Mouse (Mus musculus) heart, embryonic 11.5 days (tissue): ENCODE results near the gene Pdyn. TPM values are rescaled to one million over a fixed set of nuclear protein-coding genes. Genes with fewer than 3 reads are reported as not detected.

ENCODE experiments used
- ATAC-seq: fragments of 200-750 bp; cut with Nextera tagmentation; replicated peaks from 2 replicates; pipeline ENCODE4 v1.8.0; 2017; ENCODE audit warnings: moderate library complexity; ENCODE audit not compliant: insufficient number of reproducible peaks, low FRiP score, low TSS enrichment
- H3K27ac ChIP-seq: fragments of 300-500 bp; sonication (generic); 2 replicates; pipeline ENCODE4 v1.5.1; 2014; ENCODE audit warnings: mild to moderate bottlenecking, low read depth, low read length
- H3K27me3 ChIP-seq: fragments of 300-500 bp; sonication (generic); 2 replicates; pipeline ENCODE4 v1.6.1; 2014; ENCODE audit warnings: mild to moderate bottlenecking, low read length, mixed read lengths; ENCODE audit not compliant: control insufficient read depth, insufficient read depth
- H3K36me3 ChIP-seq: fragments of 300-500 bp; sonication (generic); 2 replicates; pipeline ENCODE4 v1.6.1; 2014; ENCODE audit warnings: mild to moderate bottlenecking, low read length, moderate library complexity, mixed read lengths; ENCODE audit not compliant: control insufficient read depth, insufficient read depth
- H3K4me1 ChIP-seq: fragments of 300-500 bp; sonication (generic); 2 replicates; pipeline ENCODE4 v1.6.1; 2014; ENCODE audit warnings: low read length; ENCODE audit not compliant: control insufficient read depth, insufficient read depth
- H3K4me2 ChIP-seq: fragments of 300-500 bp; sonication (generic); 2 replicates; pipeline ENCODE4 v1.6.1; 2014; ENCODE audit warnings: mild to moderate bottlenecking, moderate library complexity
- H3K4me3 ChIP-seq: fragments of 300-500 bp; sonication (generic); 2 replicates; pipeline ENCODE4 v1.5.1; 2014; ENCODE audit warnings: low read depth, low read length
- H3K9ac ChIP-seq: fragments of 300-500 bp; sonication (generic); 2 replicates; pipeline ENCODE4 v1.6.1; 2014; ENCODE audit warnings: mild to moderate bottlenecking, low read depth, low read length, moderate library complexity
- H3K9me3 ChIP-seq: fragments of 300-500 bp; sonication (generic); replicated peaks from 2 replicates; pipeline ENCODE4 v1.6.1; 2016; ENCODE audit warnings: low read length; ENCODE audit not compliant: control insufficient read depth
- WGBS: fragments of 180-500 bp; shearing (Covaris S2); extraction: QIAGEN DNeasy Blood & Tissue Kit; methylation state at CpG from one replicate; pipeline ENCODE4 v1.1.7; 2014; ENCODE audit not compliant: insufficient replicate concordance; 5-methylcytosine and 5-hydroxymethylcytosine counted together
- polyA plus RNA-seq: library from polyadenylated mRNA; unstranded; fragments of >200 nt; fragmentation: Nextera tagmentation; extraction: Ambion mirVana; gene quantifications from 2 replicates; pipeline ENCODE4 v1.2.1, GENCODE M21; 2014

Gene Pdyn
- polyA plus RNA-seq, 1 experiment from 2014 or later, result 0.27 TPM

DNA sequence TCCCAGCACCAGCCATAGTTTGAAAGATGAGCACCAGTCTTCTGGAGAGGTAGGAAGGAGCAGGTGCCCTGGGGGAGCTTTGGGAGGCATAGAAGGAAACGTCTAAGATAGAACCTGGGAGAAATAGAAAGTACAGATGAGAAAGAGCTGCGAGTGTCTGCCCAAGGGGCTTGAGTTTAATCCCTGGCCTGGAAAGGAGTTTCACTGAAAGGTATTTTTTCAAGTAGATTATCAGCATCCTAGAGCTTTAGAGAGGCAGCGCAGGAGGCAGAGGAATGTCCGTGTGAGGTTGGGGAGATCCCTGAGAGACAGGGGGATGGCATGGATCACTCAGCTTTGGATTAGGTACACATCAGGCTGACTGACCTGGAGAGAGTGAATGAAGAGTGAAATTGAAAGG lies 27.7 kb downstream of the Pdyn start:
- H3K4me3 ChIP-seq, result no peak overlapping the region
- no peak overlapping the region for H3K4me2 ChIP-seq
- WGBS, result 65% methylated on average over 4 of the region's 4 CpGs
- no peaks in the 10 kb centered on the region for H3K4me1 ChIP-seq
- no peaks in the 10 kb centered on the region; the same call in 1 of the 2 replicates for H3K9me3 ChIP-seq
- H3K27me3 ChIP-seq, result no peaks in the 10 kb centered on the region
- H3K9ac ChIP-seq, result no peak overlapping the region
- no peak overlapping the region for H3K27ac ChIP-seq
- no peak for ATAC-seq
- H3K36me3 ChIP-seq, result no peaks in the 10 kb centered on the region

DNA sequence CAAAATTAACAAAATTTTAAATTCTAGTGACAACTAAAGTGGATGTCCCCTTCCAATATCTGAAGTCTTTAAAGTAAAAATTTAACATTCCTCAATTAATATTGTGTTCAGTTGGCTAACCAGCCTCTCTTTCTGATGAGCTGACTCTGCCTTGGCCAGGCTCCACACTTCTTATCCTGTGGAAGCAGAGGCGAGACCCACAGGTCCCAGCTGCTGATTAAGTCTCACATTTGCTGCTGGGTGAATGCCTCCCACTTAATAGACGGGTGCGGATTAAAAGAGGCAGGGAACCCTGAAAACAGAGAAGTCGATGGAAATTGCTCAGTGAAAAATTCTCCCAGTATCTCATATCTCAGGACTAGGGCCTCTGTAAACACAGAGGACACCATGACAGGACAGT lies 37.2 kb downstream of the Pdyn start:
- ATAC-seq, result no peak
- Histone ChIP-seq H3K4me2 (no peak overlapping the region), H3K36me3 (no peaks in the 10 kb centered on the region), H3K27me3 (no peaks in the 10 kb centered on the region), H3K9me3 (no peaks in the 10 kb centered on the region), H3K4me1 (no peaks in the 10 kb centered on the region), H3K9ac (no peak overlapping the region), H3K27ac (no peak overlapping the region), H3K4me3 (no peak overlapping the region)
- 57% methylated on average over 4 of the region's 4 CpGs for WGBS

DNA sequence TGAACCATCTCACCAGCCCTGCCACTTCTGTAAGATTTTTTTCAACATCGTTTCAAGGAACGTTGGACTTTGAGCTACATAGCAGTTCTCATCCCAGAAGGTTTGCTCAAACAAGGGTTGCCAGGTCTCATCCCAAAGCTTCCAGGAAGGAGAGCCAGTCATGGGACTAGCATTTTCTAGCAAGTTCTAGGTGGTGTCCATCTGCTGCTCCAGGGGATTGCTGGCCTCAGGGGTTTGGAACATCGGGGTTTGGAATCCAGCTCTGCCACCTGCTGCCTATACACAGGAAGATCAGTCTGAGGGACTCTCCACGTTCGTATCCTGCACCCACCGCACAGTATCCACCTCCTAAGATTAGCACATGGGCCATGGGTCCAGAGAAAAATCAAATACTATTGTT lies 39.6 kb downstream of the Pdyn start:
- ATAC-seq, result no peak
- no peak overlapping the region for H3K4me2 ChIP-seq
- H3K36me3 ChIP-seq, result no peaks in the 10 kb centered on the region
- H3K9me3 ChIP-seq, result no peaks in the 10 kb centered on the region
- no peaks in the 10 kb centered on the region for H3K4me1 ChIP-seq
- no peak overlapping the region for H3K27ac ChIP-seq
- 60% methylated on average over 6 of the region's 6 CpGs for WGBS
- no peak overlapping the region for H3K9ac ChIP-seq
- no peak overlapping the region for H3K4me3 ChIP-seq
- no peaks in the 10 kb centered on the region for H3K27me3 ChIP-seq

DNA sequence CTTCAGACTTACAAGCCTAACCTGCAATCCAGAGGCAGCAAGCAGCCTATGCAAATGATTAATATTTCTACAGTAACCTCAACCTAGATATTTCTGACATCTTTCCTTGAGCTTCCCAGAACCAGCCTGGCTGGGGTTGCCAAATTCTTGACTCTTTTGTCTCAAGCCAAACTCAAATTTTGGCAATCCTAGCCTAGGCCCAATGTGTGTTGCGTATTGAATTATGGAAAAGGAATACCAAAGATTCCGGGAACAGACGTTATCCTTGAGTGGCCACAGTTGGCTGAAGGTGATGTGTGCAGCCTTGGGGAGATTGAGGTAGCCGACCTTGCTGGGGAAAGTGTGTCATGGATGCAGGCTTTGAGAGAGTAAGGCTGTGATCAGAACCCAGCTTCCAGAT lies 40.8 kb downstream of the Pdyn start:
- no peaks in the 10 kb centered on the region for H3K27me3 ChIP-seq

DNA sequence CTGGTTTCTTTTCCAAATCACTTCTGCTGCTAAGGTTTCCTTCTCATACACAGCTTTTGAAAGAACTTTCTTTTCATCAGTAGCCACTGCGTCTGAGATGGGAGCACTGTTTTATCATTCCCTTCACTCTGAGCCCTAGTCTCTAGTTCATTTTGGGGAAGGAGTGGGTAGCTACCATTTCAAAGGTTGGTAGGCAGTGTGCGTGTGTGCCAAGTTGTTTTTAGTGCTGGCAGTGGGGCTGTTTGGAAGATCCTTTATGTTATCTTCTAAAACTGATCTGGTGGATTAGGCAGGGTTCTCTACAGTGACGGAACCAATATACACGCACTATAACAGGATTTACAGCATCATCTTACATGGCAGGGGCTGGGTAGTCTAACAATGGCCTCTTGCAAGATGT lies 44.6 kb downstream of the Pdyn start:
- Histone ChIP-seq H3K36me3 (no peaks in the 10 kb centered on the region), H3K9ac (no peak overlapping the region), H3K4me2 (no peak overlapping the region), H3K27ac (no peak overlapping the region), H3K4me1 (no peaks in the 10 kb centered on the region), H3K9me3 (no peaks in the 10 kb centered on the region), H3K27me3 (no peaks in the 10 kb centered on the region), H3K4me3 (no peak overlapping the region)
- 90% methylated on average over 4 of the region's 4 CpGs for WGBS
- no peak for ATAC-seq

More for the DNA sequence above, 40.8 kb downstream of the Pdyn start:
- Histone ChIP-seq H3K9me3 (no peaks in the 10 kb centered on the region), H3K27ac (no peak overlapping the region), H3K4me3 (no peak overlapping the region), H3K36me3 (no peaks in the 10 kb centered on the region), H3K4me2 (no peak overlapping the region), H3K9ac (no peak overlapping the region), H3K4me1 (no peaks in the 10 kb centered on the region)
- ATAC-seq, result no peak
- 80% methylated on average over 4 of the region's 4 CpGs for WGBS

DNA sequence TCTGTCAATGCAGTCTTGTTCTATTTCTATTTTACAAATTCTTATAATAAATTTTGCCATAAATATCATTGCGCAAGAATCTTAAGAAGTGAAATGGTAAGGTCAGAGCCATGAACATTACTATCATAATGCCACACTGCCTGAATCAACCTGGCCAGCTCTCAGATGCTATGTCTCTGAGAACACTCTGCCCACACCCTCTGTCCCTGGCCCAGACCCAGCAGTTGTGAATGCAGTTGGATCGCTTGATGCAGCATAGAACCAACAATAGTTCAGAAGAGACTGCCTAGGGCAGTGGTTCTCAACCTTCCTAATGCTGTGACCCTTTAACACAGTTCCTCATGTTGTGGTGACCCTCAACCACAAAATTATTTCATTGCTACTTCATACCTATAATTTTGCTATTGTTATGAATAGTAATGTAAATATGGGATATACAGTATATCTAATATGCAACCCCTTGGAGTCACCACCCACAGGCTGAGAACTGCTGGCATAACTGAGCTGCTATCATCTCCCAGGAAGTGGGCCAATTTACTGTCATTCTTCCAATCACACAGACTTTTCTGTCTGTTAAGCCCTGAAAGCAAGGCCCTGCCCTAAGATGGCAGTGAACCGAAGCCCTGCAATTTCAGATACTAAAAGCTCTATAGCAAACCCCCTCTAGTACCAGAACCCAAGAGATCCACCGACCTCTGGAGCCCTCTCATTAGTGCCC lies 45.3 kb downstream of the Pdyn start:
- 78% methylated on average over 4 of the region's 4 CpGs for WGBS
- ATAC-seq, result no peak

DNA sequence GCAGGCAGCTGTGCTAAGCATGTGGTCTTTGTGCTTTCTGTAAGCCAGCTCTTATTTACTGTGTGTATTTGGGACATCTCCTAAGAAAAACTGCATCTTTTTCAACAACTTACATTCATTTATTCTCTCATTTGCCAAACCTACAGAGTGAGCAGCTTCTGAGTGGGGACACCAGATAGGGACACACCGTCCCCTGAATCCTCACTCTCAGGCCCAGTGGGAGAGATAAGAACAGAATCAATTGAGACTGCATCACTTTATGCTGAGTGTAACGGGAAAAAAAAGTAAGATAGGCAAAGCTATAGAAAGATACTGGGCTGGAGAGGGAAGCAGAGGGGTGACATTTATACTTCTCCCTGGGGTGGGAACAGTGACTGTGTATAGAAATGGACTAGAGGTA lies 46.0 kb downstream of the Pdyn start:
- WGBS, result 43% methylated on average over 2 of the region's 2 CpGs
- H3K4me3 ChIP-seq, result no peak overlapping the region
- no peak for ATAC-seq
- H3K4me1 ChIP-seq, result no peaks in the 10 kb centered on the region
- H3K27me3 ChIP-seq, result no peaks in the 10 kb centered on the region
- no peak overlapping the region for H3K4me2 ChIP-seq
- H3K36me3 ChIP-seq, result no peaks in the 10 kb centered on the region
- H3K9ac ChIP-seq, result no peak overlapping the region
- no peaks in the 10 kb centered on the region for H3K9me3 ChIP-seq
- no peak overlapping the region for H3K27ac ChIP-seq

More for the DNA sequence above, 45.3 kb downstream of the Pdyn start:
- Histone ChIP-seq H3K9me3 (no peaks in the 10 kb centered on the region), H3K27me3 (no peaks in the 10 kb centered on the region), H3K27ac (no peak overlapping the region), H3K9ac (no peak overlapping the region), H3K36me3 (no peaks in the 10 kb centered on the region), H3K4me3 (no peak overlapping the region), H3K4me1 (no peaks in the 10 kb centered on the region), H3K4me2 (no peak overlapping the region)

DNA sequence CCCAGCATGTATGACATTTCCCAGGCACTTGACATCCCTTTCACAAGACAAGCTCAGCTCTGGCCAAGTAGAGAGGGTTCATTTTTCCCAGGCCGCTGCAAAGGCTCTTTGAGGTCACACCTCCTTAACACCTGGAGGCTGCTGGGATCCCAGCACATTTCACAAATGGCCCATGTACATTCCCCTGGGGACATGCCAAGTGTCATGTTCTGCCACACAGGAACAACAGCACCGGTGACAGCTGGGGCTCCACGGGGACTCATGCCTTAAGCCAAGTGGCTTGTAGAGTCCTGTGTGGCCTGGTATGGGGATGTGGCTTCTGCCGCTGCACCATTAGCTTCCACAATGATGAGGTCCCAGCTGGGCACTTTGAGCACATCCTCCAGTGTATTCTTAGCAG lies 47.0 kb downstream of the Pdyn start:
- ATAC-seq, result no peak
- no peaks in the 10 kb centered on the region for H3K4me1 ChIP-seq
- WGBS, result 49% methylated on average over 4 of the region's 4 CpGs

More for the DNA sequence above, 47.0 kb downstream of the Pdyn start:
- H3K4me3 ChIP-seq, result no peak overlapping the region
- H3K36me3 ChIP-seq, result no peaks in the 10 kb centered on the region
- H3K4me2 ChIP-seq, result no peak overlapping the region
- no peak overlapping the region for H3K27ac ChIP-seq
- no peak overlapping the region for H3K9ac ChIP-seq
- no peaks in the 10 kb centered on the region for H3K9me3 ChIP-seq
- no peaks in the 10 kb centered on the region for H3K27me3 ChIP-seq
